ENCODE assay signal across 14 mouse cellular contexts in genomic region chr15:63036241-63036640, GRCm38 (mm10).
DNase-seq lines count a peak whose midpoint lies in the region; ATAC-seq and TF ChIP-seq lines count a peak whose summit lies in the region.
"Had no signal": no experiment of that assay in that cellular context is flagged by ENCODE, and none has a peak within 500 bp of the region (broad histone marks: within the 10 kb centered on the region; RNA-seq: fewer than 3 reads in every experiment).

No protein-coding gene starts in this region.

- no peaks in the 10 kb centered on the region for H3K4me1 ChIP-seq in hindbrain, postnatal 0 days (ENCODE audit: insufficient read depth, low read length)
- H3K4me1 ChIP-seq in hindbrain, embryonic 10.5 days (replicated peaks) = no peaks in the 10 kb centered on the region
- H3K4me1 ChIP-seq: embryonic facial prominence, embryonic 12.5 days; heart, embryonic 13.5 days; limb, embryonic 13.5 days; midbrain, embryonic 12.5 days had no signal

- H3K36me3 ChIP-seq in hindbrain, postnatal 0 days (ENCODE audit: insufficient read depth, low read length) = no peaks in the 10 kb centered on the region
- no peaks in the 10 kb centered on the region for H3K36me3 ChIP-seq in hindbrain, embryonic 10.5 days
- H3K36me3 ChIP-seq: embryonic facial prominence, embryonic 12.5 days; heart, embryonic 13.5 days; limb, embryonic 13.5 days; midbrain, embryonic 12.5 days had no signal

- peak; percentile 68 for DNase-seq in hindbrain, postnatal 0 days (ENCODE audit: low spot score)
- DNase-seq in hindbrain, embryonic 10.5 days (ENCODE audit: low spot score) = no peak
- peak; percentile 59 for DNase-seq in gastrocnemius, adult 2 months
- peak; percentile 46 for DNase-seq in layer of hippocampus, adult 9-10 months (ENCODE audit: low spot score)
- DNase-seq in right cerebral cortex, postnatal 36 days (ENCODE audit: low spot score in 2 of 2) = peak; percentile 12 to 18
- DNase-seq in heart, adult 11 months = no peak
- no peak for DNase-seq in lung, postnatal 4 days
- DNase-seq: spleen, adult 18-20 months; thymus, adult 18-20 months had no signal

- no peaks in the 10 kb centered on the region for H3K9me3 ChIP-seq in hindbrain, postnatal 0 days (ENCODE audit: low read length)
- no peaks in the 10 kb centered on the region for H3K9me3 ChIP-seq in hindbrain, embryonic 10.5 days
- H3K9me3 ChIP-seq: embryonic facial prominence, embryonic 12.5 days; heart, embryonic 13.5 days; limb, embryonic 13.5 days; midbrain, embryonic 12.5 days had no signal

- H3K9ac ChIP-seq in hindbrain, postnatal 0 days (replicated peaks; ENCODE audit: low read length) = no peak overlapping the region
- H3K9ac ChIP-seq: embryonic facial prominence, embryonic 12.5 days; heart, embryonic 13.5 days; limb, embryonic 13.5 days; midbrain, embryonic 12.5 days had no signal

- no peak overlapping the region for H3K27ac ChIP-seq in hindbrain, postnatal 0 days
- H3K27ac ChIP-seq in hindbrain, embryonic 10.5 days = no peak overlapping the region
- peak overlapping the region; percentile 54 for H3K27ac ChIP-seq in gastrocnemius, adult 2 months
- H3K27ac ChIP-seq: embryonic facial prominence, embryonic 12.5 days; heart, embryonic 13.5 days; limb, embryonic 13.5 days; midbrain, embryonic 12.5 days had no signal

- no peak for TF ChIP-seq CTCF in hindbrain, postnatal 0 days (IDR thresholded peaks at IDR 0.05; ENCODE audit: low read depth)
- TF ChIP-seq CTCF in gastrocnemius, adult 2 months (IDR thresholded peaks at IDR 0.05) = no peak

- H3K4me3 ChIP-seq in hindbrain, postnatal 0 days (ENCODE audit: low read length) = no peak overlapping the region
- no peak overlapping the region for H3K4me3 ChIP-seq in hindbrain, embryonic 10.5 days
- no peak overlapping the region for H3K4me3 ChIP-seq in gastrocnemius, adult 2 months
- H3K4me3 ChIP-seq: embryonic facial prominence, embryonic 12.5 days; heart, embryonic 13.5 days; limb, embryonic 13.5 days; midbrain, embryonic 12.5 days had no signal

- H3K4me2 ChIP-seq in hindbrain, postnatal 0 days (ENCODE audit: low read depth, low read length) = no peak overlapping the region
- H3K4me2 ChIP-seq: embryonic facial prominence, embryonic 12.5 days; heart, embryonic 13.5 days; limb, embryonic 13.5 days; midbrain, embryonic 12.5 days had no signal

- 74% methylated on average over 7 of the region's 7 CpGs for WGBS in hindbrain, postnatal 0 days
- WGBS in hindbrain, embryonic 10.5 days = 94% methylated on average over 7 of the region's 7 CpGs

- H3K27me3 ChIP-seq in hindbrain, postnatal 0 days (ENCODE audit: insufficient read depth, low read length) = no peaks in the 10 kb centered on the region
- H3K27me3 ChIP-seq in hindbrain, embryonic 10.5 days (ENCODE audit: insufficient read depth, poor library complexity, severe bottlenecking) = no peaks in the 10 kb centered on the region
- H3K27me3 ChIP-seq: embryonic facial prominence, embryonic 12.5 days; heart, embryonic 13.5 days; limb, embryonic 13.5 days; midbrain, embryonic 12.5 days had no signal

- peak; percentile 83 for ATAC-seq in hindbrain, postnatal 0 days
- ATAC-seq: forebrain, embryonic 14.5 days had no signal

- intact Hi-C loops in gastrocnemius, adult 2 months (cut with DNase I) = no loop called here

Comparison
In these comparisons a context has a peak if more than half of its experiments do, and no peak if none do; other contexts are left out.
1. DNase-seq: peak in hindbrain, postnatal 0 days (single experiment), gastrocnemius, adult 2 months (single experiment), layer of hippocampus, adult 9-10 months (single experiment) and right cerebral cortex, postnatal 36 days (2 of 2); none in hindbrain, embryonic 10.5 days (single experiment), heart, adult 11 months (single experiment) and lung, postnatal 4 days (0 of 2).